Mouse (Mus musculus): ENCODE measurements at regions not wholly inside any gene's neighbourhood (a gene's known extent, or its start where the extent isn't known, plus 50 kb on each side); places are given as distances from the start of the nearest gene placed in this dataset.

DNA sequence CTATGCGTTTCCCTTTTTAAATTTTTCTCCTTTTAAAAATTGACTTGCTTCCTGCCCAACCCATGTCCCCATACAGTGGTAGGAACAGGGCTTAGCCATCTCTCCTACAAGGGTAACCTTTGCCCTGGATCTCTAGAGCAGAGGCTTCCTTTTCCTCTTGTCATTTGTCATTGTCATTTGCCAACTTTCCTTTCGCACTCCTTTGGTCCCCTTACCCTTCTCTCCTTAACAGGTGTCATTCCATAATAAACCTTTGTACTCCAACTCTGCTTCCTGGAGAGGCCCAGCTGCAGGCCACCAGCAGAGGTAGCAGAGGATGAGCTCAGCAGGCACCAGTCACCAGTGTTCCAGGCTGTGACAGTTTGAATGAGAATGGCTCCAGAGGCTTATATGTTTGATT is 347.4 kb upstream of the Id2 start:
- no peak for DNase-seq

DNA sequence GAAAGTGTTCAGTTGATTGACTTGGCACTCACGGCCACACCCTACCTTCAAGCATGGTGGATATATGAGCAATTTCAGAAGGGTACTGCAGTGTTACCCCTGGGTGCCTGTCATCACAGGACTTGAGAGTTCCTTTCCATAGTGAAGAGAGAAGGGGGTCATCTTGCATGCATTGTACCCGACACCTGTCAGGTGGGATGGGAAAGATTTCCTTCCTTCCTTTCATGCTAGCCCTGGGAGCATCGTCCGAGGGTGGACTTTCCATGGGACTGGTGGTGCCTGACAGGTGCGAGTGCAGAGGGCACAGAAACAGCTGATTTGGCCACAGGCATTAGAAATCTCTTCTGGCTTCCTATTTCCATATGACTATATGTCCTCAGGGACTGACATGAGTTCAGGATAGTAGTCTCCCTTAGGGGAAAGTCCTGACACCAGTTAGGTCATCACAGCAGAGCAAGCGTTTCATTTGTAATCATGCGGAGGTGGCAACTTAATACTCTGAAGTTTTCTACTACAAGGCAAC is 342.1 kb upstream of the Id2 start:
- no peak for DNase-seq

DNA sequence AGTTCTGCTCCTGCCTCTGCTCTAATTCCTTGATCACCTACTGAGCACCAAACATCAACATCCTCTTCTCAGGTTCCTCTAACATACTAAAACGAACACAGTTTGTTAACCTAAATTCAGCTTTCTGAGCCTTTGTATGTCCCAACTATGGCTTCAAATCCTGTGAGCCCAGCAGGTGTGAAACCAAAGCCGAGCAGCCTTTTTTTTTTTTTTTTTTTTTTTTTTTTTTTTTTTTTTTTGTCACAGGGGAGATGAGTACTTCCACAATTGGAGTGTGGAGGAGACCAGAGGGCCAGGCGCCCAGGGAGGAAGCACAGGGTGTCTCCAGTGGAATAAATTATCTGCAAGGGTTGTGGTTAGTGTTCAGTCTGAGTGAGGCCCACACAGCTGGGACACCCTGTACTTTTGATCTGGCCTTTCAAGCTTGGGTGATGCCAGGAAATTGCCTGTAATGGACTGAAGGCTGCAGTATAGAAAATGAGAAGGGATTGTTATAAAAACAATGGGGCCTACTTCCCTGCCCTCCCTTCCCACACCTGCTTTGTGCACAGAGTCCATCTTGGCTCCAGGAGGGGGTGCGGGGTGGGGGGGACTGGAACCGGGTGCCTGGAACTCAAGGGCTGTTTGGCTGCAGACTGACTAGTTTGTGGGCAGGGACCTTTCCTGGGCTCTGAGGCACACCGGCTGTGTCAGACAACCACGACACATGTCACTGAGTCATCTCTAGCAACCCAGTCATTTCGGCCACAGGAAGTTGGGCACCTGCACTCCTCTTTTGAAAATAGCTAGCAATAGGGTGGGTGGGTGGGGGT is 341.5 kb upstream of the Id2 start:
- DNase-seq: no peak

DNA sequence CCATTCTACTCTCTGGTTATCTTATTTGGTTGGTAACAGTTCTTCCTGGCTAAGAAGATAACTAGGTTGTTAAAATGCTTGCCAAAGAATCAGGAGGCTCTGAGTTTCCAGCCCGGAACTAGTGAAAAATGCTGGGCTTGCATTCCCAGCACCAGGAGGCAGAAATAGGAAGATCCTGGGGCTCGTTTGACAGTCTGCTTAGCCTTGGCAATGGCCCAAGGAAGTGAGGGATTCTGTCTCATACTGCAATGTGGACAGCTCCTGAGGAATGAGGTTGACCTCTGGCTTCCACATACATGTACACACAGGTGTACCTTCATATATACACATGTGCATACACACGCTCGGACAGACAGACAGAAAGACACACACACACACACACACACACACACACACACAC is 340.6 kb upstream of the Id2 start:
- DNase-seq: no peak

DNA sequence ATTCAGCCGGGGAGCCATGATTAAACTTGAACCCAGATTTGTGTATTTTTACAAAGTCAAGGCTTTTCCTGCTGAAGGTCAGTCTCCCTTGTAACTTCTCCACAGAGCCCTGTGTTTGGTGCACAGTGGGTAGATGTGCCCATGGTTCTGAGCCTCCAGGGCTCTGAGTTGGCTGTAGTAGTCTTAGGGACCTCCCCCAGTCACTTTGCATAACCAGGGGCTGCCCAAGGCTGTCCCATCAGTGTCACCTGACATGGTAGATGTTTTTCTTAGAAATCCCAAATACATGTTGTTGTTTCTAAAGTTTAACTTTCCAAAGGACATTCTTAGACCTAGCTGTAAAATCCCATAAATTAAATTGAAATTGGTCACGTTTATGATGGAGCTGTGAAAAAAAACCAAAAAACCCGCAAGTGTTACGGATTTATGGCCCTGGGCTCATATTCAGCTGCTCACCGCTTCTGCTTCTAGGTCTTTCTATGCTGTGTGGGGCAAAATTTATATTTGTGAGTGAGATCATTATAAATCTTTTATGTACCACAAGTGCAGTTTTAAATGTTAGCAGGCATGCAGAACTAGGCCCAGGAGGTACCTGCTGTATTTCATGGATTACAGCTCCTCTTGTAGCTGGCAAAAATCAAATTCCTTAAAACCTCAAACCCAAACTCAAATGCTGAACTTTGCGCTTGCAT is 339.4 kb upstream of the Id2 start:
- DNase-seq: no peak

DNA sequence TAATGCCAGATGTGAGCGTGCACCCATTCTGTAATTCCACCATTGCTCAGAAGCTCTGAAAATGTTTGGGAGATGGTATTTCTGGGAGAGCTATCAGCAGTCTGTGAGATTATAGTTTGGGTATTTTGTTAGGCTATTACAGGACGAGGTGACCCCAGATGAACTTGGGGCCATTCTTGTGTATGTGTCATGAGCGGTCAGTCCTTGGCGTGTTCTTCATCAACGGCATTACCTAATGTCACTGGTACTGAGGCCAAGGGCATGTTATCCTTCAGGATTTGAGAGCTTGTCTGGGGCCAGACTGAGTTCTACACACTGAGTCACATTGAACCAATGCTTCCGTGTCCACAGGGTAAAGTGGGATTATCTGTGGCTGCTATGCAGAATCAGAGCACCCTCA is 335.9 kb upstream of the Id2 start:
- DNase-seq: no peak

DNA sequence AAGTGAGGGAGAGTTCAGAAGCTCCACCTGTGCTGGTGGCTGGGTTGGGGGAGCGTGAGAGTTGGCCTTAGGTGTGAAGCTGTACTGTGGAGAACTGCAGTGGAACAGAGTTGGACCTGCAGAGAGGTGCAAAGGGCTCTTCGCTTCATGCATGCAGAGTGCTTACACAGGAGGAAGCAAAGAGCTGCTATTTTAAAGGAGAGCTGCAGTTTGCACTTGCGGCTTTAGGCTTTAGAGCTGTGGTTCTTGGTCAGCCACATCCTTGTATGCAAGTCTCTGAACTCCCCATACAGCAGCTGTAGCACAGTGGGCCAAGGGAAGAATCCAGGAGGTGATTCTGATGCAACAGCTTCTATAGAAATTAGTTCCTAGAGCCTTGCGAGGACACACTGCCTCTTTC is 334.0 kb upstream of the Id2 start:
- no peak for DNase-seq

DNA sequence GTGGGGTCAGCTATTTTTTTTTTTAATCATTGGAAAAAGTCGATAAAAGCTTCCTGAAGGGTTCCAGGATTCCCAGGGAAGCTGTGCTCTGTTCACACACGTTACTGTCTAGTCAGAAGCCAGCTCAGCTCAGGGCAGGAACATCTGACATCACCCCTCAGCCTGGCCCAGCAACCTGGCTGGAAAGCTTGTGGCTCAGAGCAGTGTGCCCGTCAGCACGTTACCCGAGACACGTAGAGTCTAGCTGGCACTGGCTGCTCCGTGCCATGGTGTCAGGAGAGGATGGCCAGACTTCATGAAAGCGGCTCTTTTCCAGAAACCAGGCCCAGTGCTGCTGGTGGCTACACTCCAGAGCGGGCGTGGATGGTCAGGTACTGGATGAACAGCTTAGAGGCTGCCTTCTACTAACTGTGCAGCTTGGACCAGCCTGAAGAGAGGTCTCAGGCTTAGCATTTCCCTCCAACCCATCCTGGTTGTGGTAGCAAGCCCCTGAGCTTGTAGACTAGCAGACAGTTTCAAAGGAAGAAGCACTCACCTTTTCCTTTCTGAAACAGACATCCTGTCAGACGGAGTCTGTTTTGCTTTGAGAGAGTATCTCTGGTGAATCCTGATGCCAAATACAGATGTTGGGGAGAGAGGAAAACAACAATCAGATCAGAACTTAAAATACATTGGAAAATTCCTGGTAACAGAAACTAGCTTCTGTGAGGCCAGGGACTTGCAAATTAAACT is 331.1 kb upstream of the Id2 start:
- DNase-seq: no peak

DNA sequence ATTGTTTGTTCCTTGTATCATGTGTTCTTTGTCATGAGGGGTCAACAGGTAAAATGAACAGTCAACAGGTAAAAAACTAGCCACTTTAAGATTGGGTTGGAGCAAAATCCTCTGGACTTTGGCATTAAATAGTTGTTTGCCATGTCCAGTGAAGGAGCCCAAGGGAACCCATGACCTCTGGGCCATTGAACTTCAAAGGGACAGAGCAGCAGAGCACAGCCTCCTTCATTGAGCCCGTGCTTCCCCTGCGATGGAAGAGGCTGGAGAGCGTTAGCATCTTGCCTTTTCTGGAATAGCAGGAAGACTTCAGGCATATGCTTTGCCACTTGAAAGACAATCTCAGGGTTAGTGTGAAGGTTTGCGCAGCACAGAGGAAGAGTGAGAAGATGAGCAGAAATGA is 320.4 kb upstream of the Id2 start:
- DNase-seq: no peak

DNA sequence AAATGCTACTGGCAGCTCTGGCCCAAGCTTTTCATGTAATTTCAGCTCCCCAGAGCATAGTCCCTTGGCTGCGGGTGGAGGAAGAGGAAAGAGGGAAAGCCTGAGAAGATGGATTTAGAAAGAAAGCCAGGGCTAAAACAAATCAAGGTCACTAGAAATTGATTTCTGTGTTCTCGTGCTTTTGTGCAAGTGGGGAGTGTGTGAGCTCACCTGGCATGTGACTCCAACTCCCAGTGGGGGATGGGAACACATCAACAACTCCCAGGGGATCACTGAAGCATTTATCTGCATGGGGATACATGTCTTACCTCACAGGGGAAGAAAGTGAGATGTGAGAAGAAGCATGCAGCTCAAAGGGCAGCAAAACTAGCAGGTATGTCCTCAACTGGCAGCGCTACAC is 319.6 kb upstream of the Id2 start:
- DNase-seq: no peak

DNA sequence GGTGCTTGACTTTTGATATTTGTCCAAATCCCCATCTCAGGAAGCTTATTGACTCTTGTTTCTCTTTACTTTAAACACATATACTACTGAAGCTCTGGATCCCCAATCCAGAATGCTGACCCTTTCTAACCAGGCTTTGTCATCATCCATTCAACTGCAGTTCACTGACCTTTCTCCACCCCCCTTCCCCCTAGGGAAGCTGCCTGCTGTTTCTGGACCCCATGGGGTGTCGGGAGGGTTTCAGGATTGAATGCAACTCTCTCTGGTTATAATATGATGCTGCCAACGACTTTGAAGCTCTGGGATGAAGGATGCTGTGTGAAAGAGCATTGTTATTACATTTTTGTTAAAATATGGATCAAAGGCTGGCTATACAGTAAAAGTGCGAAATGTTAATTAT is 318.7 kb upstream of the Id2 start:
- no peak for DNase-seq

DNA sequence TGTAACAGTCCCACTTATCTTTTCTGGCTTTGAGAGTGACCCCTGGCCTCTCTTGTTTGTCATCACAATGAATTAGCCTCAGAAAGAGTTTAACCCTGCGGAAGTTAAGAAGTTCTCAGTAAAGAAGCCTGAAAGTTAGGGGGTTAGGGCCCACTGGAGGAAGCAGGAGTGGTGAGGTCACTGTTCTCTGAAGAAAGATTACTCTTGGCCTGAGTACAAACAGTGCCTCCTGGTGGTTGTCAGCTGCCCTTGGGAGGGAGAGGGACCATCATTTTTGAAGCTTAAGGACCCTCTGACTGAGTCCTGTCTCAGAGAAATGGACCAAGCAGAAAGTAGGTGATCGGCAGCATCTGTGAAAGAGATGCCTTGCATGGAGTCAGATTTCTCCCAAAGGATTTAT is 318.3 kb upstream of the Id2 start:
- DNase-seq: no peak

DNA sequence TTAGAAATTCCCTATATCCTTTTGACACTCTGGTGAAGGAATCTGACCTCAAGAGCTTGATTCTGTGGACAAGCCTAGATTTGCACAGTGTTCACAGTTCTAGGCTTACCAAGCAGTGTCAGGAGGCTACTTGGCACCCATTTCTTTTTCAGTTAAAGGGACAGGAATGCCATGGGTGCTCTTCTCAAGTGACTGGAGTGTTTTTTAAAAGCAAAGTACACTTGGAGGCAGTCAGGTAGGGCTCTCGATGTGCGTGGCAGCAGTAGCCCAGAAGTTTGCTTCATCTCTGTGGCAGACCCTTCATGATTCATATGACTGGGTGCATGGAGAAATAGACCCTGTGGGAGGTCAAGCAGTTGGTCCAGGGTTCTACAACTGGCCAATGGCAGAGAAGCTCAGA is 310.4 kb upstream of the Id2 start:
- no peak for DNase-seq

DNA sequence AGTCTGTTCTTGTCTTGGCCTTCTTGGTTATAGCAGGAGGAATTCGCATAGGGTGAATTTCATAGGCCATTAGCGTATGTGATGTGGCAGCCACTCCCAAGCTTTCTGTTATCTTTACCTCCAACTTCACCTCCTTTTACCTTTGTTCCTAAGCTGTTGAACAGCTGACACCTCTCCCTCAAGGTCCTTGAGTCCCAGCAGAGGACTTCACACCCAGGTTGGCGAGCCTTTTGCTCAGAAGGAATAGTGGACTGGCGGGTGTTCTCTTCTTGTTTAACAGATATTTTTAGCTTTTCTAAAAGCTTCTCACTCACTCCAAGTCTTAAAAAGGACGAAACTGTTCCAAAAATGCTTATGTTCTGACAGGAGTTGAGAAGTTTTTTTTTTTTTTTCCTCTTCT is 303.4 kb upstream of the Id2 start:
- no peak for DNase-seq

DNA sequence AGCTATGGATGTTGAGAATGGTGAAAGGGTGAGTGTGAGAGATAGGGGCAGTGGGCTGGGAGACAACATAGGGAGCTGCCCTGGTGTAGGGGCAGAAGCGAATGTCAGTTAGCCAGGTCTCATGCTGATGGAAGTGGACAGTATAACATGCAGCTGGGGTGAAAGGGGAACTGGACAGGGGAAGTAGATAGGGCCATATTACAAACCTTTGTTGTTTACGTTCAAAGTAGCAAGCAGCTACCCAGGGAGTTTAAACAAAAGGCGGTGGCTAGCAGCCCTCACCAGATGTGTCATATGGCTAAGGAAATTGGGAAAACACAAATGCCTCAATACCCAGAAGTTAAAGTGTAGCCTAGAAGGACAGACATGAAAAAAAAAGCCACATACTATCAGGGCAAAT is 301.8 kb upstream of the Id2 start:
- DNase-seq: no peak

DNA sequence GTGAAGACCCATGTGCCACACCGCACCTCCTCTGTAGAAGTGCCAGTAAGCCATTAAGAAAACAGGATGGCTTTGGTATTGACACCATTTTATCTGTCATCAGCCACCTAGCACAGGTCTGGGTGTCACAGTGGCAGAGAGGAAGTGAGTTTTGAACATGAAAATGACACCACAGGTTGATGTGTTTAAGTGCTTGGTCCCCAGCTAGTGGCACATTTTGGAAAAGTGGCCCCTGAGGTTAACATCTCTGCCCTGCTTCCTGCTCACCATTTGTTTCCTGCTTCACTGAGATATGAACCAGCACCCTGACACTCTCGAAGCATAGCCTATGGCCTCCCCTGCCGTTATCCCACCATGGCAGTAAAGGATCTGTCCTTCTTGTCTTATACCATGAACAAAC is 297.4 kb upstream of the Id2 start:
- no peak for DNase-seq

DNA sequence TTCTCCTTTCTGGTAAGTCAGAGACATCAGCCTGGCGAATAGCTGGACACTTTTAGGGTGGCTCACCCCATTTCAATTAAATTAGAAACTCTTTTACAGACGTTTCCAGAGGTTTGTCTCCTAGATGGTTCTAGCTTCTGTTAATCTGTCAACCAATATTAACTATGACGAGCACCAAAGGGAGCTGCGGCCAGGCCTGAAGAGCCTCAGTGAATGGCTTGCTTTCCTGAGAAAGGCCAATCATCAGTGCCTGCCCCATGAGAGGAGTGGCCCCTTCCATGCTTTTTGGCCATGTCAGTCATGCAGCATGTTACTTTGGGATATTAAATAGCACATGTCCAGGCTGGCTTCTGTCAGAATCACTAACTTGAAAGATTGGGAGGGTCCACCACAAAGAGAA is 296.6 kb upstream of the Id2 start:
- DNase-seq: no peak

DNA sequence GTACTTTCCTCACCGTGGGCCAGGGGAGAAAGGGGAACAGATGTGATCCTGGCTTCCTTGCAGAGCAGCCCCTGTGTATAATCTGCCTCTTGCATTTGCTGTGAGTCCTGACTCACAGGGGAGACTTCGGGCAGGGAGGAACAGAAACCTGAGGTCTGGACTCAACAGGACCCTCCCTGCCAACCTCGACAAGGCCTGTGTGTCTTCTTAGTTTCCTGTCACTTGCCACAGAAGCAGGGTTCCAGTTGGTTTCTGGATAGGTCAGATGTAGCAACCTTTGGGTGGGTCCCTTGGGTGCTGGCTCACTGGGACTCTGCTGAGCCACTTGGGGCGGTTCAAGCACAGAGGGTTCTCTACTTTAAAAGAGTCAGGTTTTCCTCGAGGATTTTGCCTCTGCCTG is 292.3 kb upstream of the Id2 start:
- DNase-seq: no peak

DNA sequence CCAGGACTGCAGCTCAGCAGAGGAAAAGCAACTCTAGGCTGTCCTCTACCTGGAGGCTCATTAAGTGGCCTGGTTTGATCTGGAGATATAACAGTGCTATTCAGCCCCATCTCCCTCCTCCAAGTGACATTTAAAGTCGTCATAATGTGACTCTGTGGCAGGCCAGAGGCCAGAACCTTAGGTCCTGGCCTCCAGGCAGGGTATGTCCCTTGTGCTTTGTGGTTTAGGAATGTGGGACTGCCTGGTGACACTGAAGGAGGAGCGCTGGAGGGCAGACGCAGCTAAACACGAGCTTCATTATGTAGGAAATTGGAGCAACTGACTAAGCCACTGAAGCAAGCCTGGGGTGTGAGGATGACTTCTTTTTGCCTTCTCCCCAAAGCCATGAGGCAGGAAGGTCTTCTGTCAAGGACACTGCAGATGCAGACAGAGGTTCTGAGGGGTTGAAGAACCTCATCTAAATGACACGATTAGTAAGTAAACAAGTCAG is 290.9 kb upstream of the Id2 start:
- no peak for DNase-seq

DNA sequence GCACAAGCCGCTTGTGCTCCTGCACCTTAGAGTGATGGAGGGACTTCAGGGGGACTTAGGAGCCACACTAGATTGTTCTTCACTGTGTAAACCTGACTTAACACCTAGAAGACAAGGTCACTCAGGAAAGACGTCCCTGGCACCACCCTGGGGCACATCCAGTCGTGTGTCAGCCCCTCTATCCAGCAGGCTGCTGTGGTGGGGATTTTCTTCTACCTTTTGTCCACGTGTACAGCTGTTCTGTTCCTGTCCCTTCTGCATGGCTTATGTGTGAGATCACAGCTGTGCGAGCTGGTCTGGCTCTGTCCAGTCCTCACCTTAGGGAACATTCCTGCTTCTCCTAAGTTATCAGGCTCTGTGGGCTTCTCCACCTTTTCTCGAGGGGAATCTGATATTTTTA is 286.0 kb upstream of the Id2 start:
- DNase-seq: no peak

DNA sequence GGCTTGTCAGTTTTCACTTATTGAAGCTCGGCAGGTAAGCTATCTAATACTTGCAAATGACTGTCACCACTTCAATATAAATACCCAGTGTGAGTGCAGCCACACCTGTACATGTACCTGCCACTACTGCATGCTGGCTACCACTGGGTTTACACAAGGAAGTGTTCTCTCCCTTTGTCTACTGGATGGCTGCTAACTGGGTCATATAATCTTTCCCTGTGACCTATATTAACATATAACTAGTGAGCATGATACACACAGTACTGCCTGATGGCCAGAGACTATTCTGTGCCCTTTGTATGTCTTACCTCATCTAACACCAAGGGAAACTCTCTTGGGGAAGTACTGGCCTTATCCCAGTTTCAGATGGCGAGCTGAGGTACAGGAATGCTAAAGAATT is 285.5 kb upstream of the Id2 start:
- no peak for DNase-seq

DNA sequence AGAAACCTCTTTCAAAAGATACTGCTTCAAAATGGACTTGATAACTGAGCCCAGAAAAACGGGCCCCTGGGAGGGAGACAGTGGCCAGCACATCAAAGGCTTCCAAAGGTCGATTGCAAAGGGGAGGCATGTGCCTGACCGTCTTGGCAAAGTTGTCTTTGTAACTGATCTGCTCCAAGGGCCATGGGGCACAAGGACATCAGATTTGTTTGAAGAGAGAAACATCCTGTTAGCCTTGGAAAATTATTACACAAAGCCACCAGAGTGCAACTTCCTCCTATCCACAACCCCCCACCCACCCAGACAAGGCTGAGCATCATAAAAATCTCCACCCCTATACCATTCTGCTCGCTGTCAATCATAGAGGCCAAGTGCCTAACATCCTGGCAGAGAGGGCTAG is 284.7 kb upstream of the Id2 start:
- DNase-seq: no peak

DNA sequence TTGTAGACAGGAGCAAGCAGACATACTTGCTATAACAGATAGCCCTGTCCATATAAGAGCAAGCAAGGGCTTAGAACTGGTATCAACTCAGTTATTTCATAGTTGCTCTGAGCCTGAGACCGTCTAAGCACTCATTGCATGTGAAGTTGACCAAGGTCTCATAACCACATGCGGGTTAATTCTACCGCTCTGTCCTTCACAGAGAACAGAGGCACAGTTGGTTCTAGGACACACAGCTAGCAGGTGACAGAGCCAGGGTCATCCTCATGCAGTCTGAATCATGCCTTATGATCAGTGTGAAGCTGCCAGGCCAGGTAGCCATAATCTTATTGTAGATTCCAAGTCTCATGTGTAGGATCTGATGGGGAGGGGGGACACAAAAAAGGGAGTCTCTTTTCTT is 283.1 kb upstream of the Id2 start:
- no peak for DNase-seq

DNA sequence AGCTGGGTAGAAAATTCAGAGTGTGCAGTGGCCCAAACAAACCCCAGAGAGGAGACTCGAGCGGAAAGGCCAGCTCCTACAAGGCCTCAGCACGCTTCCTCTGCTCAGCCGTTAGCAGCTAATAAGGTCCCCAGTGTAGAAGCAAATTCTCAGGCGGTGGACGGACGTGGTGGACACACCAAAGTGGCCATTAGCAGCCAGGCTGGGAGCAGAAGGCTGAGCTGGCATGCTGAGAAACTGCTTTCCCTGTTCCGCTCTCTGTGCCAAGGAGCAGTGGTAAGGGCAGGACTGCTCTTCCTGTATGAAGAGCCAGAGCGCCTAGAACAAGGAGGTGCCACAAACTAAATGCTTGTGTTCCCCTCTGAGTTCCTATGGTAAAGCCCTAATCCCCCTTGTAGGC is 282.1 kb upstream of the Id2 start:
- DNase-seq: no peak
